Mouse (Mus musculus): ENCODE results near the gene Vps11.

GRCm38 (mm10) chr9:44398551-44398950 lies 37.1 kb upstream of the Vps11 start:
- TF ChIP-seq EP300 (IDR thresholded peaks at IDR 0.05) (no peak), CTCF (IDR thresholded peaks at IDR 0.05) (no peak)

Measured in lung, postnatal 0 days (tissue).